Mouse (Mus musculus) c-Kit-positive CD71-negative TER-119-negative erythroid progenitor cells, embryonic 14.5 days (primary cell): ENCODE results near the gene Fbxl14.

Source experiments
- DNase-seq: peaks from one replicate; pipeline ENCODE4 v3.0.0-alpha.2; 2013; ENCODE audit warnings: low read depth

Gene Fbxl14

GRCm38 (mm10) chr6:119499271-119499670, 19.8 kb downstream of the Fbxl14 start:
- DNase-seq: no peak

GRCm38 (mm10) chr6:119500086-119500485, 20.6 kb downstream of the Fbxl14 start:
- no peak for DNase-seq

GRCm38 (mm10) chr6:119502031-119502430, 22.6 kb downstream of the Fbxl14 start:
- DNase-seq: no peak

- DNase-seq: no peak
These were observed 25.3 kb downstream of the Fbxl14 start for GRCm38 (mm10) chr6:119504756-119505155.

- DNase-seq: no peak
These were observed 26.2 kb downstream of the Fbxl14 start for GRCm38 (mm10) chr6:119505525-119506225.

- no peak for DNase-seq
These were observed 28.8 kb downstream of the Fbxl14 start for GRCm38 (mm10) chr6:119508221-119508620.

- no peak for DNase-seq
These were observed 29.3 kb downstream of the Fbxl14 start for GRCm38 (mm10) chr6:119508634-119509375.

- DNase-seq: no peak
These were observed 30.1 kb downstream of the Fbxl14 start for GRCm38 (mm10) chr6:119509437-119510037.

GRCm38 (mm10) chr6:119512701-119513100, 33.2 kb downstream of the Fbxl14 start:
- DNase-seq: no peak

- DNase-seq: no peak
These were observed 34.0 kb downstream of the Fbxl14 start for GRCm38 (mm10) chr6:119513452-119513851.

- DNase-seq: no peak
These were observed 34.6 kb downstream of the Fbxl14 start for GRCm38 (mm10) chr6:119514085-119514484.

- DNase-seq: no peak
These were observed 41.3 kb downstream of the Fbxl14 start for GRCm38 (mm10) chr6:119520731-119521130.

- DNase-seq: no peak
These were observed 42.0 kb downstream of the Fbxl14 start for GRCm38 (mm10) chr6:119521482-119521900.

GRCm38 (mm10) chr6:119521931-119522391, 42.5 kb downstream of the Fbxl14 start:
- DNase-seq: no peak

- no peak for DNase-seq
These were observed 47.0 kb downstream of the Fbxl14 start for GRCm38 (mm10) chr6:119526498-119526897.

- no peak for DNase-seq
These were observed 50.2 kb downstream of the Fbxl14 start for GRCm38 (mm10) chr6:119529659-119530058.
